8 mouse cellular contexts compared by ENCODE assay signal in the genomic region with DNA sequence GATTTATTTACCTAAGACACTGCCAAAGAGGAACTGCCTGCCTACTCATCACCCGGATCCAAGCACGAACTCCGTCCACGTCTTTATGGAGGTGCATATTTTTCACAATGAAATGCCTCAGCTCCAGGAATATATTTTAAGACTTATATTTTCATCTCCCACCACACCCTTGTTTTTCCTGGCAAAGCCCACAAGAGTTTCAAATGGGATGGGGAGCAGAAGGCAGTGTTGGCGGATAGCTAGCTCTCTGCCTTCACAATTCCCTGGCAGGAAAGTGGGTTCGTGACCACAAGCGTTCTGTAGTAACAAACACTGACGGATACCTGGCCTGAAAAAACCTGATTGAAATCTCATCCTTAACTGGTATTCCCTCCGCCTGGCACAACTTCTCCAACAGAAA. TPM values are rescaled to one million over a fixed set of nuclear protein-coding genes. Genes with fewer than 3 reads are reported as not detected.
DNase-seq lines count a peak whose midpoint lies in the region; ATAC-seq lines count a peak whose summit lies in the region.

No protein-coding gene starts in this region.

- 53% methylated on average over 9 of the region's 9 CpGs for WGBS in embryonic facial prominence, embryonic 10.5 days
- 58% methylated on average over 9 of the region's 9 CpGs for WGBS in hindbrain, embryonic 11.5 days

- H3K4me3 ChIP-seq in embryonic facial prominence, embryonic 10.5 days = peak overlapping the region; percentile 75
- peak overlapping the region; percentile 86 for H3K4me3 ChIP-seq in hindbrain, embryonic 11.5 days (ENCODE audit: low read depth, low read length)

- peaks cover 41% of the 10 kb centered on the region for H3K4me1 ChIP-seq in embryonic facial prominence, embryonic 10.5 days
- peaks cover 5% of the 10 kb centered on the region; the same call in 1 of the 2 replicates for H3K4me1 ChIP-seq in hindbrain, embryonic 11.5 days (replicated peaks; ENCODE audit: control insufficient read depth, insufficient read depth, low read length)

- H3K9me3 ChIP-seq in embryonic facial prominence, embryonic 10.5 days = no peaks in the 10 kb centered on the region
- H3K9me3 ChIP-seq in hindbrain, embryonic 11.5 days (ENCODE audit: control insufficient read depth, low read length) = no peaks in the 10 kb centered on the region

- peak overlapping the region; percentile 95 for H3K9ac ChIP-seq in hindbrain, embryonic 11.5 days (ENCODE audit: low read depth, low read length)

- peak overlapping the region; percentile 92; the same call in 1 of the 2 replicates for H3K27ac ChIP-seq in embryonic facial prominence, embryonic 10.5 days (replicated peaks)
- H3K27ac ChIP-seq in hindbrain, embryonic 11.5 days (ENCODE audit: low read depth, low read length) = no peak overlapping the region

- no peaks in the 10 kb centered on the region for H3K27me3 ChIP-seq in embryonic facial prominence, embryonic 10.5 days (replicated peaks; ENCODE audit: low read depth, poor library complexity, severe bottlenecking)
- H3K27me3 ChIP-seq in hindbrain, embryonic 11.5 days (ENCODE audit: control insufficient read depth, insufficient read depth, low read length) = no peaks in the 10 kb centered on the region

- H3K36me3 ChIP-seq in embryonic facial prominence, embryonic 10.5 days (replicated peaks) = peaks cover 26% of the 10 kb centered on the region
- H3K36me3 ChIP-seq in hindbrain, embryonic 11.5 days (ENCODE audit: control insufficient read depth, insufficient read depth, low read length) = no peaks in the 10 kb centered on the region

- no peak for ATAC-seq in hindbrain, embryonic 11.5 days (ENCODE audit: low FRiP score)

- H3K4me2 ChIP-seq in hindbrain, embryonic 11.5 days (replicated peaks; ENCODE audit: low read depth, low read length) = peak overlapping the region; percentile 83

- peak; percentile 56 to 71 for DNase-seq in left cerebral cortex, adult 18-20 months (ENCODE audit: low spot score in 2 of 2)
- DNase-seq in left cerebral cortex, adult 11 months (ENCODE audit: low spot score) = no peak
- no peak for DNase-seq in embryonic facial prominence, embryonic 10.5 days (ENCODE audit: low spot score)
- no peak for DNase-seq in hindbrain, embryonic 11.5 days (ENCODE audit: low spot score)
- peak; percentile 36 for DNase-seq in lung, postnatal 10 days
- no peak for DNase-seq in thymus, postnatal 25 days
- no peak for DNase-seq in adrenal gland, adult 18-20 months (ENCODE audit: low spot score in 2 of 2)
- DNase-seq in embryo, embryonic 10 days (ENCODE audit: low spot score) = no peak

RNA-seq across cellular contexts. Expression of a gene that starts 1.4 kb away (rescaled TPM):
- 10 to 100 TPM; 56.4 to 66.5 TPM for total RNA-seq in left cerebral cortex, adult 18-20 months (2021)
- polyA plus RNA-seq in embryonic facial prominence, embryonic 10.5 days (2016; fragmentation: Nextera tagmentation; extraction: Ambion mirVana) = 24.2 and 24.4 TPM in 2 replicates
- polyA plus RNA-seq in hindbrain, embryonic 11.5 days (2014; fragmentation: Nextera tagmentation; extraction: Ambion mirVana) = 19.6 and 22.6 TPM in 2 replicates
- 10 to 100 TPM; 27.4 to 34.7 TPM for total RNA-seq in adrenal gland, adult 18-20 months (2021)

Comparison
In these comparisons a context has a peak if more than half of its experiments do, and no peak if none do; other contexts are left out.
1. DNase-seq: peak in left cerebral cortex, adult 18-20 months (2 of 2) and lung, postnatal 10 days (single experiment); none in left cerebral cortex, adult 11 months (single experiment), embryonic facial prominence, embryonic 10.5 days (single experiment), hindbrain, embryonic 11.5 days (single experiment), thymus, postnatal 25 days (single experiment), adrenal gland, adult 18-20 months (0 of 2) and embryo, embryonic 10 days (single experiment).